Mouse (Mus musculus) forebrain, embryonic 14.5 days (tissue): ENCODE measurements around the gene Cyb5b. TPM values are rescaled to one million over a fixed set of nuclear protein-coding genes. Genes with fewer than 3 reads are reported as not detected.

Experiments used
- ATAC-seq: fragments of 200-750 bp; cut with Nextera tagmentation; 2 replicates; pipeline ENCODE4 v1.8.0; 2017; ENCODE audit warnings: mild to moderate bottlenecking, moderate library complexity
- DNase-seq: peaks from one replicate; pipeline ENCODE4 v3.0.0-alpha.2; 2015; ENCODE audit warnings: low spot score
- H3K27ac ChIP-seq: fragments of 300-500 bp; sonication (generic); 2 replicates; pipeline ENCODE4 v1.5.1; 2014; ENCODE audit warnings: low read depth, mild to moderate bottlenecking, control low read depth, low read length, moderate library complexity
- H3K27me3 ChIP-seq: fragments of 300-500 bp; sonication (generic); replicated peaks from 2 replicates; pipeline ENCODE4 v1.6.1; 2014; ENCODE audit warnings: low read length, control low read depth, mixed read lengths; ENCODE audit not compliant: control insufficient read depth, insufficient read depth
- H3K36me3 ChIP-seq: fragments of 300-500 bp; sonication (generic); 2 replicates; pipeline ENCODE4 v1.6.1; 2014; ENCODE audit warnings: low read length, control low read depth; ENCODE audit not compliant: control insufficient read depth, insufficient read depth
- H3K4me1 ChIP-seq: fragments of 300-500 bp; sonication (generic); 2 replicates; pipeline ENCODE4 v1.6.1; 2014; ENCODE audit warnings: antibody characterized with exemption, low read length, control low read depth; ENCODE audit not compliant: control insufficient read depth, insufficient read depth
- H3K4me2 ChIP-seq: fragments of 300-500 bp; sonication (generic); 2 replicates; pipeline ENCODE4 v1.6.1; 2014; ENCODE audit warnings: mild to moderate bottlenecking, control low read depth, low read length
- H3K4me3 ChIP-seq: fragments of 300-500 bp; sonication (generic); 2 replicates; pipeline ENCODE4 v1.5.1; 2014; ENCODE audit warnings: low read depth, low read length, control low read depth
- H3K9ac ChIP-seq: fragments of 300-500 bp; sonication (generic); 2 replicates; pipeline ENCODE4 v1.6.1; 2014; ENCODE audit warnings: mild to moderate bottlenecking, low read length, control low read depth, moderate library complexity
- H3K9me3 ChIP-seq: fragments of 300-500 bp; sonication (generic); replicated peaks from 2 replicates; pipeline ENCODE4 v1.6.1; 2016; ENCODE audit warnings: low read length, control low read depth, mixed read lengths; ENCODE audit not compliant: control insufficient read depth
- WGBS: fragments of 180-500 bp; shearing (Covaris S2); extraction: QIAGEN DNeasy Blood & Tissue Kit; methylation state at CpG from one replicate; pipeline ENCODE4 v1.1.7; 2014; 5-methylcytosine and 5-hydroxymethylcytosine counted together
- polyA plus RNA-seq: library from polyadenylated mRNA; unstranded; fragments of >200 nt; fragmentation: Nextera tagmentation; extraction: Ambion mirVana; gene quantifications from 2 replicates; pipeline ENCODE4 v1.2.1, GENCODE M21; 2014

Cyb5b gene
- polyA plus RNA-seq, 1 experiment from 2014 or later = 108 TPM

- 78% methylated on average over 9 of the region's 9 CpGs for WGBS
- H3K4me1 ChIP-seq = no peaks in the 10 kb centered on the region
Observed at GRCm38 (mm10) chr8:107226183-107226582, 75.7 kb downstream of the Cyb5b start.

GRCm38 (mm10) chr8:107227011-107227626 is 76.7 kb downstream of the Cyb5b start:
- ATAC-seq (no peak), DNase-seq (no peak)
- Histone ChIP-seq H3K4me1 (no peaks in the 10 kb centered on the region), H3K27me3 (no peaks in the 10 kb centered on the region), H3K36me3 (no peaks in the 10 kb centered on the region), H3K4me3 (no peak overlapping the region), H3K9ac (no peak overlapping the region), H3K9me3 (no peaks in the 10 kb centered on the region), H3K4me2 (no peak overlapping the region), H3K27ac (no peak overlapping the region)
- WGBS = 85% methylated on average over 11 of the region's 11 CpGs

More at GRCm38 (mm10) chr8:107226183-107226582, 75.7 kb downstream of the Cyb5b start:
- ATAC-seq (no peak), DNase-seq (no peak)
- Histone ChIP-seq H3K4me3 (no peak overlapping the region), H3K27ac (no peak overlapping the region), H3K36me3 (no peaks in the 10 kb centered on the region), H3K27me3 (no peaks in the 10 kb centered on the region), H3K9ac (no peak overlapping the region), H3K9me3 (no peaks in the 10 kb centered on the region), H3K4me2 (no peak overlapping the region)

GRCm38 (mm10) chr8:107233251-107233650 is 82.8 kb downstream of the Cyb5b start:
- WGBS = 90% methylated on average over 3 of the region's 3 CpGs
- H3K36me3 ChIP-seq = no peaks in the 10 kb centered on the region
- no peak overlapping the region for H3K27ac ChIP-seq
- H3K27me3 ChIP-seq = no peaks in the 10 kb centered on the region
- H3K4me1 ChIP-seq = no peaks in the 10 kb centered on the region
- no peak for ATAC-seq
- no peaks in the 10 kb centered on the region for H3K9me3 ChIP-seq
- no peak overlapping the region for H3K9ac ChIP-seq
- no peak for DNase-seq
- no peak overlapping the region for H3K4me2 ChIP-seq
- H3K4me3 ChIP-seq = no peak overlapping the region

- no peaks in the 10 kb centered on the region for H3K36me3 ChIP-seq
- no peak overlapping the region for H3K9ac ChIP-seq
- H3K27me3 ChIP-seq = no peaks in the 10 kb centered on the region
- no peak overlapping the region for H3K27ac ChIP-seq
- no peak overlapping the region for H3K4me2 ChIP-seq
- no peaks in the 10 kb centered on the region for H3K9me3 ChIP-seq
- no peak overlapping the region for H3K4me3 ChIP-seq
- DNase-seq (no peak), ATAC-seq (no peak)
- WGBS = 81% methylated on average over 2 of the region's 2 CpGs
- no peaks in the 10 kb centered on the region for H3K4me1 ChIP-seq
Observed at GRCm38 (mm10) chr8:107233718-107234117, 83.3 kb downstream of the Cyb5b start.

Other genes starting within 250 kb of the Cyb5b start
- 2.3 and 2.9 TPM in 2 replicates for gene Sntb2, start 214.9 kb upstream of the Cyb5b start, polyA plus RNA-seq
- gene Vps4a, start 119.4 kb upstream of the Cyb5b start, polyA plus RNA-seq = 131 and 153 TPM in 2 replicates
- 21.7 and 26.8 TPM in 2 replicates for gene Pdf, start 102.0 kb upstream of the Cyb5b start, polyA plus RNA-seq
- gene Cog8, start 94.0 kb upstream of the Cyb5b start, polyA plus RNA-seq = 34.2 and 41.4 TPM in 2 replicates
- 97.0 and 106 TPM in 2 replicates for gene Nip7, start 93.8 kb upstream of the Cyb5b start, polyA plus RNA-seq
- not detected in 2 replicates for gene Tmed6, start 85.0 kb upstream of the Cyb5b start, polyA plus RNA-seq
- gene Terf2, start 54.1 kb upstream of the Cyb5b start, polyA plus RNA-seq = 19.2 and 19.9 TPM in 2 replicates
- gene Nfat5, start 142.8 kb downstream of the Cyb5b start, polyA plus RNA-seq = 3.4 and 5.3 TPM in 2 replicates